Mouse (Mus musculus): Measurements from ENCODE around the gene Enpp3. TPM values are rescaled to one million over a fixed set of nuclear protein-coding genes. Genes with fewer than 3 reads are reported as not detected.
A peak's percentile ranks its signal among the peaks of the same experiment; 100 is the strongest.
"Not testable (repeated sequence)": the region's sequence is repeated elsewhere in the genome, so short reads cannot be mapped to it uniquely, and the experiment has no call there.

Enpp3 gene
- total RNA-seq, 2 experiments from 2014 or later = 0.71 to 1.1 TPM

DNA sequence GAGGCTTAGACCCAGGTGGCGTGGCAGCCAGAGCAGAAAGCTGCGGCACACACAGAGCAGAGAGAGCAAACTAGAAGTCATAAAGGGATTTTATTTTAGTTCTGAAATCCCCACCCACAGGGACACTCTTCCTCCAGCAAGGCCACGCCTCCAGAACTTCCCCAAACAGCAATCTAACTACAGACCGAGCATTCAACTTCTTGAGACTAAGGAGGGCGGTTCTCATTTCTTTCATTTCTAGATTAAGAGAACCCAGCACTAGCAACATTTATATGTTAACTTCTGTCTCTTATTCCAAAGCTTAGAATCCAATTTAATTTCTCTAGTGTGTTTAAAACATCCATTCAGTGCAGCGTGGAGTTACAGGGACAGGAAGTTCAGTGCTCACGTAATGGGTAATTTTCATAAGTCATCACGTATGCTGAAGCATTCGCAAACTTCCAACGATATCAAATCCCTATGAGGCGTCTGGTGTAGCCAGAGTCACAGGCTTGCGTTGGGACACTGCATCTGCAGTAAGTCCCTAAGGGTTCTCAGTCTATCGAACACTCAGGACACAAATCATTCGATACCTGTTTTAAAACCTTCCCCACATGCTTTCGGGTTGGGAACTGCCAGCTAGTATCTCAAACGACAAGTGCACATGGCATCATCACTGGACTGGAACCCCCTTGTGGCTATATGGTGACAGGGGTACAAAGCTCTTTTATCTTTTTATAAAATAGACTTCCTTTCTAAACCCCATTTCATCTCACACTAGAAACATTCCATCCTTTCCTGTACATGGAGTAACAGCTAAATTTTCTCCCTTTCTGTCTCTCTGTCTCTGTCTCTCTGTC is 18.7 kb downstream of the Enpp3 start:
- DNase-seq (ENCODE audit: low spot score in 2 of 2) = no peak
- intact Hi-C loops (cut with DNase I) = no loop called here

- no peak for DNase-seq (ENCODE audit: low spot score in 2 of 2)
- intact Hi-C loops (cut with DNase I) = no loop called here
These were observed 19.4 kb downstream of the Enpp3 start for GRCm38 (mm10) chr10:24823265-24823664.

DNA sequence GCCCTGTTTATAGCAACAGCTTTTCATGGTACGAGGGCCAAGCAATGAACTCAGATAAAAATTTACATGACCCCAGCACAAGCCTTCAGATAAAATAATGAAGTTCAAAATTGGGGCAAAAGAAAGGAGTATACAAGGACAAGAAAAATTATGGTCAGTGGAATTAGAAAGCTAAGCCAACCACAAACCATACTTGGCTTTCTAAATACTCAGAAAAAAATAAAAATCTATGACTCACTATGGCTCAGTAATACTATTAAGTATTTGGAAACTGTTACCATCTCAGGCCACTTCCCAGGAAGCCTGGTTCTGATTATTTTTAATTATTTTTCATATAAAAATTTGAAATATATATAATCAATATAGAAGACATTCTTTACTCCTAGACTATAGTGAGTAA is 19.8 kb downstream of the Enpp3 start:
- DNase-seq (ENCODE audit: low spot score in 2 of 2) = no peak
- intact Hi-C loops (cut with DNase I) = no loop called here

DNA sequence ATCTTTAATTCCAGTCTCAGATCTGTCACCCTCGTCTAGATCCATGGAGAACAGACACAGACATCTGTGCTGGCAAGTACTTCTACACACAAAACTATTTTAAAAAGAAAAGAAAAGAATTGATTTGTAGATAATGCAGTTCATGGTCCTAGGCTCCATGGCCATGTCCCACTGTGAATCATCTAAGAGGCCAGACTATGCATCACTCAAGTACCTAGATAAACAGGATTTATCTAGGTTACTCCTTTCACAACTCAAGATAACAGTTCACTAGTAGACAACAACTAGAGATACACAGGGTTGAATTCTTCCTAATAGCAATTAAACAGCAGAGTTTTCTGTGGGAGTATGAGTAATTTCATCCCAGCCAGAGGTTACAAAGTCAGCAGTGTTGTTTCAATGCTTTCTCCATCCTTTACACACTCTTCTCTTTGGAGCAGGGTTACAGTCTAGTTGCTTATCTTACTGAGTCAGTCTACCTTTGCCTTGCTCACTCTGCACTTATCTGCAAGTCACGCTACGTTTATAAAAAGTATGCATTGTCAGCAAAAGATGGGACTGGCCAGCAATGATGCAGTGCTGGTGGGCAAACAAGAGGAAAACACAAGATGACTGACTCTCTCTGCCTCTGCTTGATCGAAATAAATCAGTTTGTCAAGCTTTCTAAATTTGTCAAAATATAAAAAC is 20.5 kb downstream of the Enpp3 start:
- intact Hi-C loops (cut with DNase I) = no loop called here
- no peak for DNase-seq (ENCODE audit: low spot score in 2 of 2)

DNA sequence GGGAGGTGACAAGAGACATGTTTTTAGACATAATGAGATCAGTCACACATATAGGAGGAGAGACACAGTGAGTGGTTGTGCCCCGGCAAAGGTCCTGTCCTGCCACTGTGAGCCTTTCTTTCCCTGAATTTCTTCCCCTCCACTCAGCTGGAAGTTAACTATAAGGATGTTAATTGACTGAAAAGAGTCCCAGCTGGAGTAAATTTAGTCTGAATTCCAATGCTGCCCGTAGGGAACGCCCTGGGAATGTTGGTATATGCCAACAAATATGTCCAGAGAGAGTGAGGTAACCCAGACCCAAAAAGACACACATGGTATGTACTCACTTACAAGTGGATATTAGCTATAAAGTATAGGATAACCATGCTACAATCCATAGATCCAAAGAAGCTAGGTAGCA is 23.1 kb downstream of the Enpp3 start:
- intact Hi-C loops (cut with DNase I) = no loop called here
- DNase-seq (ENCODE audit: low spot score in 2 of 2) = no peak

GRCm38 (mm10) chr10:24810639-24811038 is 32.0 kb downstream of the Enpp3 start:
- intact Hi-C loops (cut with DNase I) = no loop called here
- no peak for DNase-seq (ENCODE audit: low spot score in 2 of 2)

GRCm38 (mm10) chr10:24806756-24807155 is 35.9 kb downstream of the Enpp3 start:
- DNase-seq (ENCODE audit: low spot score in 2 of 2) = no peak
- intact Hi-C loops (cut with DNase I) = no loop called here

DNA sequence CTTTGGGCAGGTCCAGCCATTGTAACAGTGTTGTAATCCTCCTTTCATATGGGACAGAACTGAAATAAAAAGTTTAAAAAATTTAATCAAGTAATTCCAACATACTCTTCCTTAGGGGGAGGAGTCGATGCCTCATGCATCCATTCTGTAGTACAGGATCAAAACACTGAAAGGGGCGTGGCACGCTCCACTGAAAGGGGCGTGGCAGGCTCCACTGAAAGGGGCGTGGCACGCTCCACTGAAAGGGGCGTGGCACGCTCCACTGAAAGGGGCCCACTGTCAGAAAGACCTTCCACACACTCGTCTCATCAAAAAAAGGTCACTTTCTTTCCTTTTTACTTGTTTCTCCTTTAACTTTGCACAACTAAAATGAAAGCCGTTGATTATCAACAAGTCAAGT is 36.7 kb downstream of the Enpp3 start:
- DNase-seq (ENCODE audit: low spot score in 2 of 2) = no peak
- intact Hi-C loops (cut with DNase I) = no loop called here

DNA sequence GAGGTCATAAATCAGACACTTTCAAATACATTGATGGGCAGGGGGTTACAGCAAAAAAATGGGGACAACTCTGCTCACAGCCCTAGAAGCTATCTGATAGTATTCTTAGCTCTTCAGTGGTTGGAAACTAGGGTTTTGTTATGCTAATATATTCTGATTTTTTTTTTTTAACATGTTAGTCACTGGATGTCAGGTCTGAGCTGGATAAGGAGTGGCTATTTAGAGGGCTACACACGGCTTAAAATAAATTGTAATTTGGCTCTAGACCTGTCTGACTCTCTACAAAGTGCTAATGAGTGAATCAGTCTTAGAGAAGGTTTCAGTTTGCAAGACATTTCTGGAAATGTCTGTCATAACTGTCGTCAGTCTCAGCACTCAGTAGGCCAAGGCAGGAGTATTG is 37.5 kb downstream of the Enpp3 start:
- DNase-seq (ENCODE audit: low spot score in 2 of 2) = no peak
- intact Hi-C loops (cut with DNase I) = no loop called here

- DNase-seq (ENCODE audit: low spot score in 2 of 2); intact Hi-C loops (cut with DNase I): not testable (repeated sequence)
These were observed 39.8 kb downstream of the Enpp3 start for GRCm38 (mm10) chr10:24802742-24803244.

GRCm38 (mm10) chr10:24801796-24802195 is 40.8 kb downstream of the Enpp3 start:
- intact Hi-C loops (cut with DNase I) = no loop called here
- DNase-seq (ENCODE audit: low spot score in 2 of 2) = no peak

DNA sequence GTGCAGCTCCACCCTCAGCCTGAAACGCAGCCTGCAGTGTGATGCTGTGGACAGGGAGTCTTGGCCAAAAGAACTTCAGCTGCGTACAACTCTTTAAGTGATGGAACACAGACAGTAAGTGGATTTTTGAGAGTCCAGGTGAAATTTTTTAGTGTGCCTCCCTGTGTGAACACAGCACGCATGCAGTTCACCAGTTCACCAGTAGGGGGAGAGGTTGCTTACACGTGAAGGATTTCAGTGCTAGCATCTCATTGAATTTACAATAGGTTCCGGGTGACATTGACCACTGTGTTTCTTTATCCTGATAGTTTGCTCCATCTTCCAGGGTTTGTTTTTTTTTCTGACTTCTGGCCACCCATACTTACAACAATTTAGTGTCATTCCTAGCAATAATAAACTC is 45.4 kb downstream of the Enpp3 start:
- DNase-seq (ENCODE audit: low spot score in 2 of 2) = peak; percentile 33 to 41
- intact Hi-C loops (cut with DNase I) = loop anchor here (10.0 kb wide), 1 partner anchor 448 kb away; no protein-coding TSS in a partner anchor

- intact Hi-C loops (cut with DNase I) = loop anchor here (10.0 kb wide), 1 partner anchor 452 kb away; no protein-coding TSS in a partner anchor
These were observed 49.9 kb downstream of the Enpp3 start for GRCm38 (mm10) chr10:24792756-24793155.

GRCm38 (mm10) chr10:24789747-24790545 is 52.7 kb downstream of the Enpp3 start:
- intact Hi-C loops (cut with DNase I) = loop anchor here (2.0 to 10.0 kb wide), 2 partner anchors 159 to 455 kb away; no protein-coding TSS in a partner anchor
- peak in 1 of 2 experiments; percentile 34 for DNase-seq (ENCODE audit: low spot score in 2 of 2)

More at GRCm38 (mm10) chr10:24792756-24793155, 49.9 kb downstream of the Enpp3 start:
- DNase-seq (ENCODE audit: low spot score in 2 of 2) = no peak

- DNase-seq (ENCODE audit: low spot score in 2 of 2) = no peak
- intact Hi-C loops (cut with DNase I) = no loop called here
These were observed 57.3 kb downstream of the Enpp3 start for GRCm38 (mm10) chr10:24785345-24785744.

DNA sequence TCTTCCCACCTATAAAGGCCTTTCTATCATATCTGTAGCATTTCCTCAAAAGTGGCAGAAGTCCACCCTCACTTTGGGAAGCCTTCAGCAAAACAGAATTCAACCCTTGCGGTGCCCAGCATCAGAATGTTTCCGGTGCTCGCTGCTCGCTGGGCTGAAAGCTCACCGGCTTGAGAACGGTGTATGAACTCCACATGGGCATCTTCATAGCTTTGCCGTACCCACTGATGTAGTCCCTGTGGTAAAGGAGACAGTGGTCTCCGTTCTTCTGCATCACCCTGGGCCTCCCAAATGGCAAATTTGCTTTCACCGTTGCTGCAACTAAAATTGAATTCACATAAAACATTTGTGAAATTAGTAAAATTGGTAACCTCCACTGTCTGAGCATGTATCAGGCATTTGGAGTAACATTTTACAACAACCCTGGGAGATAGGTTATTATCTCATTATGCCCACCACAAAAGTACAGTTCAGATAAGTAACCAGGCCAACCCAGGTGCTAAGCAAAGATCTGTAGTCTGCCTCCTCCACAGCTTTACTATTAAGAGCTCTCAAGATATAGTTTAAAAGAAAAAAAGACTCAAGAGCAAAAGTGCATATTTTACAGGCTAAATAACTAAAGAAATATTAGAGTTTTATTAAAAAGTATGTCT is 57.9 kb downstream of the Enpp3 start:
- intact Hi-C loops (cut with DNase I) = no loop called here

DNA sequence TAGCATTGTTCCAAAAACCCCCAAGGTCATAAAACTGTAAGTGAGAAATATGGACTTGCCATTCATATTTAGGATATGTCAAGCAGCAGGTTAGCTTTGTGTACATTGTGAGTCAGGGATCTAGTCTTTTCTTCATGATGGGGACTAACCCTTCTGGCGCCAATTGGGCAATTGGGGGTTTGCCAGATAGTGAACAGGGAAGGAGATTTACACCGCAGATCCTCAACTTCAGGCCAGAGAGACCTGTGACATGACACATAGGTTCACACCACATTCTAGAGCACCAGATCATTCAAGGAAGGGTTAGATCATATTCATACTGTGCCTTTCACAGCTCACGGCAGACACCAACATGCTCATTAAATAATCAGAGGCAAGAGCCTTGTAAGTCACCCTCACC is 58.7 kb downstream of the Enpp3 start:
- no peak for DNase-seq (ENCODE audit: low spot score in 2 of 2)
- intact Hi-C loops (cut with DNase I) = no loop called here

More for the DNA sequence above, 57.9 kb downstream of the Enpp3 start:
- DNase-seq (ENCODE audit: low spot score in 2 of 2) = no peak

DNA sequence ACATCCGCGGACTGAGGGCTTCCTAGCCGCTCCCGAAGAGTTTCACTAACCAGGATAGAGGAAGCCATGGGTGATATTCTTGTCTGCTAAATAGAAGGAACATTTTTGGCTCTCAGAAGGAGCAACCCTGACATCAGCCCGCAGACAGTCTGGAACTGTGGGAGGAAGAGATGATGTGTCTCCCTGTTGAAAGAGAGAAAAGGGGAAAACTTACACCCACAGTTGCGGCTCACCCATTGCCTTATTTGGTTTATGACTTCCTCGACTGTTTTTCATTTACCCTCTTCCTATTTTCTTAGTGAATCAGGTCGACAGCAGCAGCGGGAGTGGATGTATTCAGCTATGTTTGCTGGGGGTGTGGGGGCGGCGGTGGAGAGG is 64.0 kb downstream of the Enpp3 start:
- peak in 1 of 2 experiments; percentile 84 for DNase-seq (ENCODE audit: low spot score in 2 of 2)

DNA sequence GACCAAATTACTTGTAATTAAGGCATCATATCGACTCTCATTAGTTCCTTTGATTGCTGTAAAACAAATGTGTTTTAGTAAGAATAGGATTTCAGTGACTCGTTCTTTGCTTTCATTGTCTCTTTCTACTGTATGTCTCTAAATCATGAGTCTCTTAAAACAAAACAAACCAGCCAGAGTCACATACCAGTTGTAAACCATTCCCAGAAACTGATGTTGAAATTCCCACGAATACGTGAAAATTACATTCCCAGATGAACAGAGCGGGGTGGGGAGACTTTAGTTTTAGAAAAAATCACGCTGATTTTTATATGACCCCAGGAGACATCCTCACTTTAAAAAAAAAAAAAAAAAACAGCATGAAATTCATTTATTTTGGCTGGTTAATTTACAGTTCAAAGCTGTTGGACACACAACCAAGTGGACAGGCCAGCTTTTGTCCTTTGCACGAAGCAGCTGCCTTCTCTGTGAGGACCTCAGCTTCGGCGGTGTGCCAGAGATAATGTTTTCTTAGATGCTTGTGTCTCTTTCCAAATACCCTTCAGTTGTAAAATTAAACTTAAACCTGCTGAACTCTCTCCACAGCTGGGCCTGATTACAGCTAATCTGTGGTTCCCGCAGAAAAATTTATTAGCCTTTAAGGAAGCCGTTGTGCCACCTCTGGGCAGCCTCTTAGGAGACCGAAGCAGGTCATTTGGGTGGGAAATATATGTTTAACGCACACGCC is 64.5 kb downstream of the Enpp3 start:
- DNase-seq (ENCODE audit: low spot score in 2 of 2) = peak in 1 of 2 experiments; percentile 14
- intact Hi-C loops (cut with DNase I) = no loop called here

More for the DNA sequence above, 64.0 kb downstream of the Enpp3 start:
- intact Hi-C loops (cut with DNase I) = no loop called here
